Mouse (Mus musculus) limb, embryonic 11.5 days (tissue): ENCODE results near the gene Adcy1. TPM values are rescaled to one million over a fixed set of nuclear protein-coding genes. Genes with fewer than 3 reads are reported as not detected.
"Not testable (repeated sequence)": the region's sequence is repeated elsewhere in the genome, so short reads cannot be mapped to it uniquely, and the experiment has no call there.

ENCODE experiments used
- ATAC-seq: fragments of 200-750 bp; cut with Nextera tagmentation; 2 replicates; pipeline ENCODE4 v1.8.0; 2017; ENCODE audit warnings: low read depth; ENCODE audit not compliant: insufficient number of reproducible peaks, low FRiP score, low TSS enrichment
- DNase-seq: peaks from one replicate; pipeline ENCODE4 v3.0.0-alpha.2; 2015; ENCODE audit warnings: low spot score
- H3K27ac ChIP-seq: fragments of 300-500 bp; sonication (generic); replicated peaks from 2 replicates; pipeline ENCODE4 v1.5.1; 2014; ENCODE audit warnings: low read depth, mild to moderate bottlenecking, low read length
- H3K27me3 ChIP-seq: fragments of 300-500 bp; sonication (generic); 2 replicates; pipeline ENCODE4 v1.6.1; 2014; ENCODE audit warnings: mild to moderate bottlenecking, low read length, mixed read lengths; ENCODE audit not compliant: control insufficient read depth, insufficient read depth
- H3K36me3 ChIP-seq: fragments of 300-500 bp; sonication (generic); 2 replicates; pipeline ENCODE4 v1.6.1; 2014; ENCODE audit warnings: mild to moderate bottlenecking, low read length, moderate library complexity, mixed read lengths; ENCODE audit not compliant: control insufficient read depth, insufficient read depth
- H3K4me1 ChIP-seq: fragments of 300-500 bp; sonication (generic); 2 replicates; pipeline ENCODE4 v1.6.1; 2014; ENCODE audit warnings: low read length, mixed read lengths; ENCODE audit not compliant: control insufficient read depth, insufficient read depth
- H3K4me2 ChIP-seq: fragments of 300-500 bp; sonication (generic); 2 replicates; pipeline ENCODE4 v1.6.1; 2014; ENCODE audit warnings: low read depth, mild to moderate bottlenecking, moderate library complexity; ENCODE audit not compliant: severe bottlenecking
- H3K4me3 ChIP-seq: fragments of 300-500 bp; sonication (generic); 2 replicates; pipeline ENCODE4 v1.5.1; 2014; ENCODE audit warnings: low read depth, low read length
- H3K9ac ChIP-seq: fragments of 300-500 bp; sonication (generic); 2 replicates; pipeline ENCODE4 v1.6.1; 2014; ENCODE audit warnings: mild to moderate bottlenecking, low read length
- H3K9me3 ChIP-seq: fragments of 300-500 bp; sonication (generic); 2 replicates; pipeline ENCODE4 v1.6.1; 2016; ENCODE audit warnings: low read length; ENCODE audit not compliant: control insufficient read depth
- WGBS: fragments of 180-500 bp; shearing (Covaris S2); extraction: QIAGEN DNeasy Blood & Tissue Kit; methylation state at CpG from one replicate; pipeline ENCODE4 v1.1.7; 2014; 5-methylcytosine and 5-hydroxymethylcytosine counted together
- polyA plus RNA-seq: library from polyadenylated mRNA; unstranded; fragments of >200 nt; fragmentation: Nextera tagmentation; extraction: Ambion mirVana; gene quantifications from 2 replicates; pipeline ENCODE4 v1.2.1, GENCODE M21; 2014

Gene Adcy1
- polyA plus RNA-seq, 1 experiment from 2014 or later = 0.92 TPM

DNA sequence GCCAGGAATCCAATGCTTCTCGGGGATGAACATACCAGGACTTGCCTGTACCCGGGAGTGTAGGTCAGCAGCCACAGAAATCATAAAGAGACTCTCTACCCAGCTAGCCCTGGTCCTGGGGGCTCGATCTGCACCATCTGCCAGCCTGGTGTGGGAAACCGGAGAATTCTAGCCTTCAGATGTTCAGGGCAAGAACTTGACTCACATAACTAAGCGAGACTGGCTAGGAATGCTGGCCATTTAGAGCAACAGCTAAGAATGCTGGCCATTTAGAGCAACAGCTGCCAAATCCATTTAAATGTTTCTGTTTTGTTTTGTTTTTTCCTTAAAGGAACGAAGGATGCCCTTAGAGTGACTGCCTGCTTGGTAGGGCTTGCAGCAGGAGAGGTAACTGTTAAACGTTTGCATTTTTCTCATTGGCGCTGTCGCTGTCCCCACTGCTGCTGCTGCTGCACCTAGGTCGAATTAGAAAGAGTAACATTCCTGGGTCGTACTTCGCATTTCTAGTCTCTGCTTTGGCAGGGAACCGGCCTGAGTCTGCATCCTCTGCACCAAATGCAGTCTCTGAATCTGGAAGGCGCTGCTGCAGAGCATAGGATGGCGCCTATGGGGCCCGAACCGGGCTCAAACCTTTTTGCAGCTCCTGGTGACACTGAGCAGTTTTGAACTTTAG lies 149.0 kb downstream of the Adcy1 start:
- Histone ChIP-seq H3K4me3 (peak overlapping the region; percentile 50), H3K9ac (no peak overlapping the region), H3K27me3 (peaks cover 30% of the 10 kb centered on the region), H3K4me1 (peaks cover 12% of the 10 kb centered on the region; the same call in 1 of the 2 replicates), H3K9me3 (no peaks in the 10 kb centered on the region), H3K36me3 (no peaks in the 10 kb centered on the region), H3K4me2 (peak overlapping the region; percentile 90), H3K27ac (no peak overlapping the region)
- no peak for ATAC-seq
- 16% methylated on average over 17 of the region's 17 CpGs for WGBS
- peak; percentile 49 for DNase-seq

GRCm38 (mm10) chr11:7213161-7213500 lies 149.8 kb downstream of the Adcy1 start:
- H3K9ac ChIP-seq = peak overlapping the region; percentile 57
- peak overlapping the region; percentile 90 for H3K4me2 ChIP-seq
- ATAC-seq (no peak), DNase-seq (no peak)
- no peaks in the 10 kb centered on the region for H3K36me3 ChIP-seq
- peaks cover 30% of the 10 kb centered on the region for H3K27me3 ChIP-seq
- H3K27ac ChIP-seq = no peak overlapping the region; the same call in 1 of the 2 replicates
- no peaks in the 10 kb centered on the region for H3K9me3 ChIP-seq
- 3% methylated on average over 19 of the region's 19 CpGs for WGBS
- H3K4me3 ChIP-seq = peak overlapping the region; percentile 50
- H3K4me1 ChIP-seq = peaks cover 12% of the 10 kb centered on the region; the same call in 1 of the 2 replicates

- no peak within 1 kb of the TSS; the same call in 1 of the 2 replicates for H3K27ac ChIP-seq
- H3K9ac ChIP-seq = peak within 1 kb of the TSS; percentile 57
- DNase-seq (peak; percentile 68), ATAC-seq (peak; percentile 70)
- H3K36me3 ChIP-seq = no peaks in the 10 kb centered on the region
- H3K4me1 ChIP-seq = peaks cover 12% of the 10 kb centered on the region; the same call in 1 of the 2 replicates
- H3K4me2 ChIP-seq = peak within 1 kb of the TSS; percentile 90
- H3K4me3 ChIP-seq = peak within 1 kb of the TSS; percentile 50
- peaks cover 30% of the 10 kb centered on the region for H3K27me3 ChIP-seq
- under 1% methylated on average over 95 of the region's 104 CpGs for WGBS
- H3K9me3 ChIP-seq = no peaks in the 10 kb centered on the region
These were observed 150.4 kb downstream of the Adcy1 start, which contains the start of gene Igfbp3 for GRCm38 (mm10) chr11:7213501-7214341. TSS of gene Igfbp3 (minus strand) at chr11:7213923.

DNA sequence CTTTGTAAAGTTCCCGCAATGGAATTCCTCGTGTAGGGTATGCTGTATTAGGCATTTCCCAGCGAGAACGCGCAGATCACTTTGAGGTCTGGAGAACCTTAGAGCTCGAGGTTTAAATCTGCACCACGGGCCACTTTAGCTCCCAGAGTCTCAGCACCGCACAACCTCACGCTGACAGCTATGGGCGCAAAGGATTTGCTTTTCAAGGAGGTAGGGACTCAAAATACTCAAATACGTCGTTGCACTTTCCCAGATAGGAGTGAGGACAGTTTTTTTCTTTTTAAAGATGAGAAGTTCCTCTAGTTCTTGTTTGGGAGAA lies 151.0 kb downstream of the Adcy1 start:
- Histone ChIP-seq H3K4me2 (peak overlapping the region; percentile 90), H3K4me3 (peak overlapping the region; percentile 50), H3K9ac (no peak overlapping the region), H3K27me3 (peaks cover 30% of the 10 kb centered on the region), H3K36me3 (no peaks in the 10 kb centered on the region), H3K4me1 (peaks cover 12% of the 10 kb centered on the region; the same call in 1 of the 2 replicates), H3K27ac (no peak overlapping the region), H3K9me3 (no peaks in the 10 kb centered on the region)
- ATAC-seq = peak; percentile 2; the same call in 1 of the 2 replicates
- 1% methylated on average over 12 of the region's 12 CpGs for WGBS
- DNase-seq = no peak

DNA sequence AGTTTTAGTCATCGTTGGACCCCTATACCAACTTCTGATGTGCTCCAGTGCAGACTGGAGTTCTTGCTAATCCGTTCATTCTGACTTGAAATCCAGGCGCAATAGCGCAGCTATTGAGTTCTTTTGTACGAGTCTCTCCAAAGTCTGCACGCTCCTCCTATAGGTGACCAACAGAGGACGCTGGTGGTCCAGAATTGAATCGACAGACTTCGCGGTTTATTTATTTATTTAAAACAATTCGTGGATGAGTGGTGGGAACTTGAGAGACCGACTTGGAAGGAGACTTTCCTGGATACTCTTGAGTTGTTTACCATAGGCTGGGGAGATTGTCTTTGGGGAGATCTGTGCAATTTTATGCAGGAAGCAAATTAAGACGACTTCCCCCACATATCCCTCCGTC lies 151.5 kb downstream of the Adcy1 start:
- peak overlapping the region; percentile 50; the same call in 1 of the 2 replicates for H3K4me3 ChIP-seq

DNA sequence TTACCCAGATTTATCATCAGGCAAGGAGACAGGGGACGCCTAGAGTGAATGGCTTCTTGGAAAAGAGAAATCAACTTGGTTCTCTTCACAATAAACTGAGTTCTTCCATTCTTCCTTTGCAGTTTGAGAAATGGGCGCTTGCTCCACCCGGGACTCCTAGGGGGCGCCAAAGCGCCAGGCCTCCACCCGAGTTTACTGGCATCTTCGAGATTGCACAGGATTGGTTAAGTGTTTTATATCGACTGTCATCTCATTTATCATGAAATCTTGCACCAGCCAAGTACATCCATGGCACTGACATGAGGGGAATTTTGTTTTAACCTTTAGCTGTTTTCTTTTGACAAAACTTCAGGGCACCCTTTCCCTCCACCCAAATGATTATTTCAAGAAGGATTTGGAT lies 152.4 kb downstream of the Adcy1 start:
- no peaks in the 10 kb centered on the region for H3K9me3 ChIP-seq
- peaks cover 30% of the 10 kb centered on the region for H3K27me3 ChIP-seq
- no peak overlapping the region for H3K27ac ChIP-seq
- peak; percentile 78 for DNase-seq
- WGBS = 16% methylated on average over 8 of the region's 8 CpGs
- H3K4me2 ChIP-seq = no peak overlapping the region
- H3K9ac ChIP-seq = no peak overlapping the region
- ATAC-seq = no peak
- no peak overlapping the region for H3K4me3 ChIP-seq
- peaks cover 10% of the 10 kb centered on the region; the same call in 1 of the 2 replicates for H3K4me1 ChIP-seq
- H3K36me3 ChIP-seq = no peaks in the 10 kb centered on the region

More for the DNA sequence above, 151.5 kb downstream of the Adcy1 start:
- DNase-seq (peak; percentile 79), ATAC-seq (no peak)
- Histone ChIP-seq H3K27me3 (peaks cover 30% of the 10 kb centered on the region), H3K27ac (no peak overlapping the region), H3K36me3 (no peaks in the 10 kb centered on the region), H3K9ac (no peak overlapping the region), H3K9me3 (no peaks in the 10 kb centered on the region), H3K4me2 (peak overlapping the region; percentile 90), H3K4me1 (peaks cover 12% of the 10 kb centered on the region; the same call in 1 of the 2 replicates)
- 9% methylated on average over 14 of the region's 14 CpGs for WGBS

DNA sequence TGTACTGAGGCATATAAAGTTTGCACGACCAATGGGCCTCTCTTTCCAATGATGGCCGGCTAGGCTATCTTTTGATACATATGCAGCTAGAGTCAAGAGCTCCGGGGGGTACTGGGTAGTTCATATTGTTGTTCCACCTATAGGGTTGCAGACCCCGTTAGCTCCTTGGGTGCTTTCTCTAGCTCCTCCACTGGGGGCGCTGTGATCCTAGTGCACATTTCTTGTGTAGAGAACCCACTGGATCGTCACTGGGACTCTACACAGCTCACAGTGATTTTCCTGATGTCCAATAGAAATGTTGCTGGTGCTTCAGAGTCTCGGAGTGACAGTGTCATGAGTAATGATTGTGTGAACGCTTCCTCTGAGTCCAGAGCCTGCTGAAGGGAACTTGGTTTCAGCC lies 158.5 kb downstream of the Adcy1 start:
- H3K4me1 ChIP-seq, H3K27ac ChIP-seq, H3K9me3 ChIP-seq, H3K4me3 ChIP-seq, H3K9ac ChIP-seq, H3K4me2 ChIP-seq, H3K36me3 ChIP-seq, H3K27me3 ChIP-seq, ATAC-seq, DNase-seq: not testable (repeated sequence)
- 75% methylated on average over 8 of the region's 8 CpGs for WGBS

DNA sequence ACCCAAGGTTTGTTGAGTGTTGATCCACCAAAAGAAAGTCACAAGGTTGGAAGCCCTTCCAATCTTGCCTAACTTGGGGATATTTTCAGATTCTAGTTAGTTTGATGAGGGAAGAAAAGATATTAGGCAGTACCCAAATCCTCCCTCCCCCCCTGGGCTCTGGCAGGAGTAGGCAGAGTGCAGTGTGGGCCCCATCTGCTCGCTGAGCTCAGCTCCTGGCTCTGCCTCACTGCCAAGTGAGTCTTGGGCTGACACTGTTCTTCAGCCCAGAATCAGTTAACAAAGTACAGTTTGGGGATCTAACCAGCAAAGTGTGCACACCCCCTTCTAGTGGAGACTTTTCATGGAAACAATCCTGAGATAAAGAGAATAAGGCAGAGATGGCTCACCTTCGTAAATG lies 162.9 kb downstream of the Adcy1 start:
- WGBS = 73% methylated on average over 2 of the region's 2 CpGs
- DNase-seq (no peak), ATAC-seq (no peak)
- Histone ChIP-seq H3K9ac (no peak overlapping the region), H3K4me3 (no peak overlapping the region), H3K36me3 (no peaks in the 10 kb centered on the region), H3K27me3 (no peaks in the 10 kb centered on the region), H3K27ac (no peak overlapping the region), H3K4me2 (no peak overlapping the region), H3K9me3 (no peaks in the 10 kb centered on the region), H3K4me1 (no peaks in the 10 kb centered on the region)
